Mouse (Mus musculus): ENCODE measurements around the gene Ndufa9. TPM values are rescaled to one million over a fixed set of nuclear protein-coding genes. Genes with fewer than 3 reads are reported as not detected.

The Ndufa9 gene
- 167 TPM for polyA plus RNA-seq (2017; shearing (Covaris generic))

GRCm38 (mm10) chr6:126848712-126849704 lies at the start of gene Ndufa9:
Gene Ndufa9, minus strand, starts transcription at chr6:126849136.

DNA sequence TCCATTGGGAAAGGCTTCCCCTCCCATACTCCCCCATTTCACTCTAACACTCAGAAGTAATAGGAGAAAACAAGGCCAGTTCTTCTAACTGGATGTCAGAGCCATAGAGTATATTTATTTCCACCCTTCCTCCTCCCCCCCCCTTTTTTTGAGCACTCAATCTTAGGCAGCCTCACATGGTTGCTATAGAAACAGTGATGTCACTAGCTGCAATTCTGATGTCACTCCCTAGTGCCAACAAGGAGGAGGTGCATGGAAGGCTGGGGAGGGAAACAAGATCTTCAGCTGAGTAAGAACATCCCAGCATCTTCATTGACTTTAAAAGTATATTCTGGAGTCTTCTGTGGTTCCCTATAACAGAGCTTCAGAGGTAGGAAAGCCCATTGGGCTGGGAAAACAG lies 3.9 kb upstream of the Ndufa9 start, which contains the start of gene Akap3:
Gene Akap3 (plus strand): TSS at position 218 of the 400 bp plus-strand sequence.

Other genes starting within 250 kb of the Ndufa9 start
- not detected for gene Kcna1, start 202.8 kb downstream of the Ndufa9 start, polyA plus RNA-seq (2017; shearing (Covaris generic))
- gene Kcna6, start 108.5 kb downstream of the Ndufa9 start, polyA plus RNA-seq (2017; shearing (Covaris generic)), result not detected
- not detected for gene Akap3, start 4.0 kb upstream of the Ndufa9 start, polyA plus RNA-seq (2017; shearing (Covaris generic))
- gene Dyrk4, start 72.7 kb upstream of the Ndufa9 start, polyA plus RNA-seq (2017; shearing (Covaris generic)), result 0.24 TPM
- 6.1 TPM for gene Rad51ap1, start 90.5 kb upstream of the Ndufa9 start, polyA plus RNA-seq (2017; shearing (Covaris generic))
- gene D6Wsu163e, start 90.8 kb upstream of the Ndufa9 start, polyA plus RNA-seq (2017; shearing (Covaris generic)), result 12.9 TPM
- not detected for gene Fgf6, start 166.4 kb upstream of the Ndufa9 start, polyA plus RNA-seq (2017; shearing (Covaris generic))
- not detected for gene Fgf23, start 223.8 kb upstream of the Ndufa9 start, polyA plus RNA-seq (2017; shearing (Covaris generic))